Mouse (Mus musculus): Measurements from ENCODE around the gene Trex1. TPM values are rescaled to one million over a fixed set of nuclear protein-coding genes. Genes with fewer than 3 reads are reported as not detected.
A peak's percentile ranks its signal among the peaks of the same experiment; 100 is the strongest.

Trex1 gene
- polyA plus RNA-seq, 1 experiment from 2014 or later, result 9.2 TPM

DNA sequence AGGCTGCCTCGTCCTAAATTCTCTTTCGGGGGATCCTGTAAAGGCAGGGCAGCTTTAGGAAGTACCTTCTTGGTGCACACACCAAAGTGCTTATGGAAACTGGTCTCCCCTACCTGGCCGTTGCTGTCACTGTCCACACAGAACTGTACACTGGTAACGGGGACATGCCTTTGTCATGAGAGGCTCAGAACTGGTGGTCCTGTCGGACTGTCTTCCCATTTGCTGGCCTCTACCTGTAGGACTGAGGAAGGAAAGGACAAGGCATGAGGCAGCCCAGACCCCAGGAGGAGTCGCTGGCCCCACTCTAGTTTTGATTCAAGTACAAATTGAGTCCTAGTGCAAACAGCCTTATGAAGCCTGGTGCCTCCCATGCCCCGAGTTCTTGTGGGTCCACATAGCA, 28.5 kb downstream of the Trex1 start:
- Histone ChIP-seq H3K9ac (no peak overlapping the region), H3K27ac (no peak overlapping the region), H3K4me1 (replicated peaks) (peaks cover 5% of the 10 kb centered on the region; the same call in 1 of the 2 replicates), H3K4me2 (no peak overlapping the region), H3K4me3 (no peak overlapping the region), H3K27me3 (no peaks in the 10 kb centered on the region), H3K36me3 (no peaks in the 10 kb centered on the region), H3K9me3 (replicated peaks) (no peaks in the 10 kb centered on the region)
- no peak for ATAC-seq (replicated peaks; ENCODE audit: insufficient number of reproducible peaks, insufficient read depth, low FRiP score, low read depth)
- 89% methylated on average over 7 of the region's 7 CpGs for WGBS

DNA sequence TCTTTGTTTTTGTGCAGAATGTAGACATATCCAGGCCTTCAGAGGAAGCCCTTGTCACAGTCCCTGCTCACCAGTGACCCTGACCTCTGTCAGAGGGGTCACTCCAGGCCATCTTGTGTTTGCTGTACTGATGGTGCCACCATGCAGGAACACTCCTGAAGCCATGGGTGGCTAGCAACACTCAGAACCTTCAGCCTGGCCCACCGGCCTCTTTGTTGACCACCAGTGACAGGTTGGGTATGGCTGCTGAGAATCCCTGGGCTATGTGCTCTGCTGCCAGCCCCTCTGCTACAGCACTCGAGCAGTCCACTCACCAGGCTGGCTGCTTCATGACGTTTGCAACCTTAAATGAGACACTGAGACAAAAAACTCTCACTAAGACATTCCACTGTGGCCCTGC, 29.2 kb downstream of the Trex1 start:
- Histone ChIP-seq H3K27ac (no peak overlapping the region), H3K9me3 (replicated peaks) (no peaks in the 10 kb centered on the region), H3K9ac (no peak overlapping the region), H3K4me2 (no peak overlapping the region), H3K27me3 (no peaks in the 10 kb centered on the region), H3K36me3 (no peaks in the 10 kb centered on the region), H3K4me1 (replicated peaks) (peaks cover 5% of the 10 kb centered on the region; the same call in 1 of the 2 replicates), H3K4me3 (no peak overlapping the region)
- no peak for ATAC-seq (replicated peaks; ENCODE audit: insufficient number of reproducible peaks, insufficient read depth, low FRiP score, low read depth)
- 60% methylated on average over 3 of the region's 3 CpGs for WGBS

DNA sequence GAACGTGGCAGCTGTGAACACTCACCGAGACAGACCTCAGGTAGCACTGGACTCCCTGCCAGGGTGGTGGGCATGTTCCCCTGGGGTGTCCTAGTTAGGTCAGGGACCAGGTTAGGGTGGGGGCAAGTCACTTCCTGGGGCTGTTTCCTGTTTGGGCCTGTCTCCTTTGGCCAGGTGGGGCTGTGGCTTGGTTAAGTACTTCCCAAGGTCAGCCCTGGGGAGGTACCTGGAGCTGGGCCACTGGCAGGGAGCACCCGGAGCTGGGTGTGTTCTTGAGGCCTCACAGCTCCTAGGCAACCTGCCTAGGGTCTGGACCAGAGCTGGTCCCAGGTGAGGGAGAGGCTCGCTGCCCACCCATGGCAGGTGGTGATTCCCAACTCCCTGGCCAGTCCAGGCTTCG, 30.6 kb downstream of the Trex1 start:
- no peaks in the 10 kb centered on the region for H3K36me3 ChIP-seq
- no peaks in the 10 kb centered on the region for H3K27me3 ChIP-seq
- ATAC-seq (replicated peaks; ENCODE audit: insufficient number of reproducible peaks, insufficient read depth, low FRiP score, low read depth), result no peak
- 66% methylated on average over 5 of the region's 5 CpGs for WGBS
- no peak overlapping the region for H3K4me3 ChIP-seq
- H3K27ac ChIP-seq, result no peak overlapping the region
- H3K4me2 ChIP-seq, result no peak overlapping the region
- peaks cover 5% of the 10 kb centered on the region; the same call in 1 of the 2 replicates for H3K4me1 ChIP-seq (replicated peaks)
- no peaks in the 10 kb centered on the region for H3K9me3 ChIP-seq (replicated peaks)
- no peak overlapping the region for H3K9ac ChIP-seq

DNA sequence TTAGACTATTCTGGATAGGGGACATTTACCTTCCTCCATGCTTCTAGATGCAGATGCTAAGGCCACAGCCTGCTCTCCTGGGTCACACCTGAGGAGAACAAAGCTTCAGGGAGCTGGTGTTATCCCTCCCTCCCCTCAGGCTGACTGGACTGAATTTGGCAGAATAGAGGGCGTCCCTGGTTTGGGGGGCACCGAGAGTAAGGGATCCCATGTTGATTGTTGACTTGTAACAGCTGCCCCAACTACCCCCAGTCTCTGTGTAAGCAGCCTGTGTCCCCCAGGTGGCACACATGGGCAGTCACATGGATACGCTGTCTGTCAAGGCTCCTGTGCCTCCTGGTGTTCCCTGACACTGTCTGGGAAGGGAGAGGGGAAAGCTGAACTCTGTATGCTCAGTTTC, 31.1 kb downstream of the Trex1 start:
- Histone ChIP-seq H3K4me2 (no peak overlapping the region), H3K4me3 (no peak overlapping the region), H3K27ac (no peak overlapping the region), H3K4me1 (replicated peaks) (peaks cover 5% of the 10 kb centered on the region; the same call in 1 of the 2 replicates), H3K9me3 (replicated peaks) (no peaks in the 10 kb centered on the region), H3K27me3 (no peaks in the 10 kb centered on the region), H3K9ac (no peak overlapping the region), H3K36me3 (no peaks in the 10 kb centered on the region)
- 75% methylated on average over 3 of the region's 3 CpGs for WGBS
- ATAC-seq (replicated peaks; ENCODE audit: insufficient number of reproducible peaks, insufficient read depth, low FRiP score, low read depth), result no peak

DNA sequence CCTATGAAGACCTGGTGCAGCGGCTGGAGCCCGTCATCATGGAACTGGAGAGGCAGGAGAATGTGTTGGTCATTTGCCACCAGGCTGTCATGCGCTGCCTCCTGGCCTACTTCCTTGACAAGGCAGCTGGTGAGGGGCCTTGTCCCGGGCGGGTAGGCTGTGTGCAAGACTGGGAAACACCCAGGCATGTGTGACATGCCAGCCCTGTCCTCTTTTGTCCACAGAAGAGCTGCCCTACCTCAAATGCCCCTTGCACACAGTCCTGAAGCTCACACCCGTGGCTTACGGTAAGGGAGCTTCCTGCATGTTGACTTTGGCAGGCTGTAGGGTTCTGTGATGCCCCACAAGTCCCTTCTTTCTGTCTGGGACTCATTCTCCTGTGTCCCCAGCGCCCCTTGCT, 32.0 kb downstream of the Trex1 start:
- Histone ChIP-seq H3K9ac (no peak overlapping the region), H3K36me3 (no peaks in the 10 kb centered on the region), H3K4me3 (no peak overlapping the region), H3K27ac (no peak overlapping the region; the same call in 1 of the 2 replicates), H3K4me2 (no peak overlapping the region), H3K27me3 (no peaks in the 10 kb centered on the region), H3K4me1 (replicated peaks) (peaks cover 5% of the 10 kb centered on the region; the same call in 1 of the 2 replicates), H3K9me3 (replicated peaks) (no peaks in the 10 kb centered on the region)
- WGBS, result 63% methylated on average over 8 of the region's 8 CpGs
- no peak for ATAC-seq (replicated peaks; ENCODE audit: insufficient number of reproducible peaks, insufficient read depth, low FRiP score, low read depth)

GRCm38 (mm10) chr9:109022866-109023685, 36.5 kb downstream of the Trex1 start:
- H3K27me3 ChIP-seq, result no peaks in the 10 kb centered on the region
- no peak for ATAC-seq (replicated peaks; ENCODE audit: insufficient number of reproducible peaks, insufficient read depth, low FRiP score, low read depth)
- H3K4me3 ChIP-seq, result no peak overlapping the region
- H3K36me3 ChIP-seq, result no peaks in the 10 kb centered on the region
- H3K9me3 ChIP-seq (replicated peaks), result no peaks in the 10 kb centered on the region
- WGBS, result 86% methylated on average over 17 of the region's 17 CpGs
- H3K4me2 ChIP-seq, result no peak overlapping the region
- H3K9ac ChIP-seq, result no peak overlapping the region
- peaks cover 5% of the 10 kb centered on the region; the same call in 1 of the 2 replicates for H3K4me1 ChIP-seq (replicated peaks)
- no peak overlapping the region for H3K27ac ChIP-seq

GRCm38 (mm10) chr9:109021428-109021827, 38.1 kb downstream of the Trex1 start:
- H3K9me3 ChIP-seq (replicated peaks), result no peaks in the 10 kb centered on the region
- H3K27ac ChIP-seq, result no peak overlapping the region
- no peak overlapping the region for H3K4me3 ChIP-seq
- H3K4me2 ChIP-seq, result no peak overlapping the region
- H3K36me3 ChIP-seq, result no peaks in the 10 kb centered on the region
- no peak for ATAC-seq (replicated peaks; ENCODE audit: insufficient number of reproducible peaks, insufficient read depth, low FRiP score, low read depth)
- no peaks in the 10 kb centered on the region for H3K4me1 ChIP-seq (replicated peaks)
- WGBS, result 86% methylated on average over 4 of the region's 4 CpGs
- no peak overlapping the region for H3K9ac ChIP-seq
- H3K27me3 ChIP-seq, result no peaks in the 10 kb centered on the region

- WGBS, result 40% methylated on average over 11 of the region's 11 CpGs
- no peaks in the 10 kb centered on the region for H3K36me3 ChIP-seq
- H3K4me3 ChIP-seq, result no peak overlapping the region
- no peak overlapping the region for H3K27ac ChIP-seq
- no peaks in the 10 kb centered on the region for H3K4me1 ChIP-seq (replicated peaks)
- ATAC-seq (replicated peaks; ENCODE audit: insufficient number of reproducible peaks, insufficient read depth, low FRiP score, low read depth), result no peak
- no peak overlapping the region for H3K9ac ChIP-seq
- H3K27me3 ChIP-seq, result no peaks in the 10 kb centered on the region
- H3K4me2 ChIP-seq, result no peak overlapping the region
- no peaks in the 10 kb centered on the region for H3K9me3 ChIP-seq (replicated peaks)
Measured at GRCm38 (mm10) chr9:109016973-109017604, 42.4 kb downstream of the Trex1 start.

GRCm38 (mm10) chr9:109015397-109015796, 44.1 kb downstream of the Trex1 start:
- ATAC-seq (replicated peaks; ENCODE audit: insufficient number of reproducible peaks, insufficient read depth, low FRiP score, low read depth), result no peak
- Histone ChIP-seq H3K36me3 (no peaks in the 10 kb centered on the region), H3K9ac (no peak overlapping the region), H3K9me3 (replicated peaks) (no peaks in the 10 kb centered on the region), H3K4me3 (no peak overlapping the region), H3K4me1 (replicated peaks) (no peaks in the 10 kb centered on the region), H3K27ac (no peak overlapping the region), H3K4me2 (no peak overlapping the region), H3K27me3 (no peaks in the 10 kb centered on the region)
- 42% methylated on average over 8 of the region's 8 CpGs for WGBS

DNA sequence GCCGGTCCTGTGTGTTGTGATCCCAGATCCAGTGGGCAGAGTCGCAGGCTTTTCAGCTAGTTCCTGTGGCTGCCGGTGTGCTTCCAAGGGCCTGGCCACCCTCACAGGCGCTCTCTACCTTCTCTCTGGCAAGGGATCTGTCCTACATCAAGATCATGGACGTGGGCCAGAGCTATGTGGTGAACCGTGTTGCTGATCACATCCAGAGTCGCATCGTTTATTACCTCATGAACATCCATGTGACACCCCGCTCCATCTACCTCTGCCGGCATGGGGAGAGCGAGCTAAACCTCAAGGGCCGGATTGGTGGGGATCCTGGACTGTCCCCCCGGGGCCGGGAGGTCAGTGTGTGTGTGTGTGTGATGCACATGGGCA, 49.2 kb downstream of the Trex1 start:
- Histone ChIP-seq H3K27ac (no peak overlapping the region), H3K27me3 (no peaks in the 10 kb centered on the region), H3K9ac (no peak overlapping the region), H3K4me2 (peak overlapping the region; percentile 36; the same call in 1 of the 2 replicates), H3K4me1 (replicated peaks) (peaks cover 11% of the 10 kb centered on the region), H3K9me3 (replicated peaks) (no peaks in the 10 kb centered on the region), H3K4me3 (no peak overlapping the region), H3K36me3 (no peaks in the 10 kb centered on the region)
- 58% methylated on average over 14 of the region's 14 CpGs for WGBS
- no peak for ATAC-seq (replicated peaks; ENCODE audit: insufficient number of reproducible peaks, insufficient read depth, low FRiP score, low read depth)

GRCm38 (mm10) chr9:109009636-109010315, 49.8 kb downstream of the Trex1 start:
- H3K9ac ChIP-seq, result peak overlapping the region; percentile 19; the same call in 1 of the 2 replicates
- WGBS, result 27% methylated on average over 17 of the region's 17 CpGs
- no peaks in the 10 kb centered on the region for H3K36me3 ChIP-seq
- no peaks in the 10 kb centered on the region for H3K9me3 ChIP-seq (replicated peaks)
- H3K4me1 ChIP-seq (replicated peaks), result peaks cover 11% of the 10 kb centered on the region
- ATAC-seq (replicated peaks; ENCODE audit: insufficient number of reproducible peaks, insufficient read depth, low FRiP score, low read depth), result peak; percentile 37; the same call in 1 of the 2 replicates
- H3K4me2 ChIP-seq, result peak overlapping the region; percentile 36
- no peak overlapping the region for H3K27ac ChIP-seq
- H3K4me3 ChIP-seq, result no peak overlapping the region
- H3K27me3 ChIP-seq, result no peaks in the 10 kb centered on the region
